Mouse (Mus musculus) heart, adult 9 months (tissue): ENCODE measurements around the gene Adgrg2.

ENCODE experiments used
- DNase-seq, 2 experiments: peaks; one replicate each; pipeline ENCODE4 v3.0.0; 2022; ENCODE audit warnings: low spot score in 2 of 2

Adgrg2 gene

DNA sequence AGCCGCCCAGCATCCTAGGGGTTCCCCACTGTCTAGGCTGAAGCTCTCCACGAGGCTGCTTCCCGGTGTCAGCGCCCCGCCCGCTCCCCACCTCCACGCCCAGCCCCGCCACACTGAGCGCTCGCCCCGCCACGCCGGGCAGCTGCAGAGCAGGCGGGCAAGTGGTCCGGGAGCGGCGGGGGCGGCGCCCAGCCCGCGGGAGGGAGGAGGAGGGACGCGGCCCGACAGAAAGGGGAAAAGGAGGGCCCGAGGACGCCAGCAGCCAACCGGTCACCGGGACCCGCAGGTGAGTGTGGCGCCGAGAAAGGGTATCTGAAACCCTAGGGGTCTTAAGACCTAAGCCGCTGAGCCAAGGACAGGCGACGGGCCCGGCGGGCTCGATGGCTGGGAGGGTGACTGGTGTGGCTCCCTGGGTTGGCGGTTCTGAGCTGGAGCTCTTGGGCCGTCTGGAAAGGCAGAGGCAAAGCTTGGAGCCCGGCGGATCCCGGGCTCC is at the start of gene Adgrg2:
Adgrg2 (plus strand) TSS at position 227 of the 493 bp plus-strand sequence.
- DNase-seq: peak in 1 of 2 experiments; percentile 0

GRCm38 (mm10) chrX:160350995-160351394 is 39.5 kb upstream of the Adgrg2 start:
- DNase-seq: no peak

- DNase-seq: no peak
These were observed 38.4 kb upstream of the Adgrg2 start for GRCm38 (mm10) chrX:160351967-160352677.

DNA sequence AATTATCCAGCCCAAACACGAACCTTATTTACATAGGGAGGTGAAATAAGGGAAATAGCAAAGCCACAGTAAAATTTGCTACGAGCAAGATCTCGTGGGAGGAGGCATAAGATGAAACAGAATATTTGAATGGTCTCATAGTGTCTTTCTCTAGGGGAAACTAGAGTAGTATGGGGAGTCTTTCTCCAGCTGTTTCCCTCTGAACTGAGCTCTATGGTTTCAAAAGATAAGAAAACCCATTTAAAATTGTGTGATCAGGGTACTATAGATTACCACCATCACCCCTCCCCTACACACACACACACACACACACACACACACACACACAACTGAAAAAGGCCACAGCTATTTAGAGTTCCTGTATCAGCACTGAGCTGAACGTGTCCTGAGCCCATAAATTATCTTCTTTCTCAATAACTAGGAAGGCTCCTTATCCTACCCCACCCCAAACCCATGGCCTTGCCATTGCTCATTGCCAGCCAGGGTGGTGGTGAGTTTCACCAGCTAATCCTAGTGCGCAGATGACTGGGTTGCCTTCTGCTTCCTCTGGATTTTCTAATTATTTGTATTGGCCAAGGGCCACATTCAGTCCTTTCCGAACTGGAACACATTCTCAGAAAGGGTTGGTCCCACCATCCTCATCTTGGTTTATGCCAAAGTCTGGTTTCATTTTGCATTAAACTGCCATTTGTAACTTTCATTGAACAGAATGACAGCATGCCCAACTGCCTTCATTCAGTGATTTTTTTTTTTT is 5.6 kb upstream of the Adgrg2 start:
- DNase-seq: peak; percentile 0 to 28

DNA sequence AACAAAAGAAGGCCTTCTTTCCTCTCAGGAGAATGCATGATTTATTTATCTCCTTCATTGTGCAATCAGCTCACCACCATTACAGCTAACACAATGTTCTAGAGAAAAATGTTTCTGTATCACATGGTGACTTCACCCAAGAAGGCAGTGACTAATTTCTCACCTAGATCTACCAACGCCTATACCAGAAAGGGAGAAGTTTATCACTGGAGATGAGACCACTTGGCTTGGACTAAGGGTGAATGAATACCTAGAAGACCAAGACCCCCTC is 5.1 kb upstream of the Adgrg2 start:
- peak in 1 of 2 experiments; percentile 0 for DNase-seq

DNA sequence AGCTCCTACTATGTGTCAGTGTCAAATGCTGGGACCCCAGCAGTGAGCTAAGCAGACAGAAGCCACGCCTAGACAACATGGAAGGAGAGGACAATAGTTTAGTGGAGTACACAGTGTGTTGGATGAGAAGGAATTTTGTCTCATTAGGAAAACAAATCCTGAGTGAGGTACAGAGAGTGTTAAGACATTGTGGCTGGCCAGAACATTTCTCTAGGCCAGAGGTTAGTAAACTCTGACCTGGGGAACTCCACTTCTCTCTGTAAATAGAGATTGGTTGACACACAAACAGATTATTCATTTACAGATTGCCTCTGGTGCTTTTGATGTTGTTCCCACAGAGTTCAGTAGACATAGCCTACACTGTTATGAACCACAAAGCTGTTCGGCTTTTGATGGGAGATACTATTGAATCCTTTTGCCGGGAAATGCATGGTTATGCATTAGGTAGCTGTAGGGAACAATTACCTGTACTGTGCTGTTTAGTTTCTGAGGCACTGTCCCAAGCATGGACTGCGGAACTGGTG is 22.5 kb downstream of the Adgrg2 start:
- DNase-seq: no peak

DNA sequence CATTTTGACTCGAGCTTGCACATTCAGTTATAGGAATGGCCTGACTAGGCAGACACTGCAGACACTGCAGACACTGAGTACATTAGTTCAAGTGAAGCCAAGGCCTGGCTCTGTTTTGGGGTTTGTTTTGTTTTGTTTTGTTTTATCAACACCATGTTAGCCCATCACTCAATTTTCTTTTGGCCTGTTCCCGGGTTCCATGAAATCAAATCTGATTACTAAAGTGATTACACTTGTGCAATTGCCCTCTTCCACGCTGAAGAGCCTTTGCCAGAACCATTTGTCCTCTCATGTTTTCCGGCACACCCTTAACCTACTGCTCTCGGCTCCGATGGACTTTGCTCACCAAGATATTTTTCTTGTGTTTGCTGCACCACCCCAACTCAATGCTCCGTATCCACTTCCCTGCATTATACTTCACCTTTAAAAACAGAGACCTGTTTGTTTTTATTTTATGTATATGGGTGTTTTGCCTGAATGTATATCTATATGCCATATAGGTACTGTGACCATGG is 23.4 kb downstream of the Adgrg2 start:
- no peak for DNase-seq

GRCm38 (mm10) chrX:160418397-160418796 is 27.9 kb downstream of the Adgrg2 start:
- peak; percentile 16 to 28 for DNase-seq

DNA sequence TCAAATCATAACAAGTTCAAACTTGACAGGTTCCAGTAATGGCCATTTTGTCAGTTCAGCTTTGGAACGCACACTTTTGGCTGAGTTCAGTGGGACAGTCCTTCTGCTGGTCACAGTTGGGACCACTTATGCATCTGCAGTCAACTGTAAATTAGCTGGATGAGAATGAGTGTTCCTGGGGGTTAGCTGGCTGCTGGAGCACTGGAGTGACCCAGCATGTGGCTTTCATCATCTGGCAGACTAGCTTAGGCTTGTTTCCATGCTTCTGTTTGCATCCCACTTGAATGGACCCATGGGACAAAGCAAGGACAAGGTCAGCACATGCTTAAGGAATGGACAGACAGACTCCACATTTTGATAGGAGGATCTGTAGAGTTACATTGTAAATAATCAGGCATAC is 33.2 kb downstream of the Adgrg2 start:
- peak in 1 of 2 experiments; percentile 4 for DNase-seq

GRCm38 (mm10) chrX:160426486-160426885 is 36.0 kb downstream of the Adgrg2 start:
- no peak for DNase-seq

DNA sequence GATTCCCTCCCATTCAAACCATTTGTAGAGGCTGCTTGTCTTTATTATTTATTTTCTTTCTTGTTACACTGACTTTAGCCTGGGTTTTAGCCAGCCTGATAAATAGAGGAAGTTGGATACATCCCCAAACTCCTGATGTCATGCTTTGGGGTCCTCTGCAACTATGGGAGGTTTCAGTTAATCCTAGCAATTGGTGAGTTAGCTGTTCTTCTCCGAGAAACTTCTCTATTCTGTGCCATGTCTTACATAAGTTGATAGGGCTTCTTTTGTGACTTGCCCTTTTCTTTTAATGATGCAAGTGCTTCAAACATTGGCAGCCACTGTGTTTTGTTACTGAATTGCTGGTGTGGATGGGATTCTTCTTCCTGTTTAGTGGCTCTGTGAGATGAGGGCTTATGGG is 36.4 kb downstream of the Adgrg2 start:
- DNase-seq: no peak

DNA sequence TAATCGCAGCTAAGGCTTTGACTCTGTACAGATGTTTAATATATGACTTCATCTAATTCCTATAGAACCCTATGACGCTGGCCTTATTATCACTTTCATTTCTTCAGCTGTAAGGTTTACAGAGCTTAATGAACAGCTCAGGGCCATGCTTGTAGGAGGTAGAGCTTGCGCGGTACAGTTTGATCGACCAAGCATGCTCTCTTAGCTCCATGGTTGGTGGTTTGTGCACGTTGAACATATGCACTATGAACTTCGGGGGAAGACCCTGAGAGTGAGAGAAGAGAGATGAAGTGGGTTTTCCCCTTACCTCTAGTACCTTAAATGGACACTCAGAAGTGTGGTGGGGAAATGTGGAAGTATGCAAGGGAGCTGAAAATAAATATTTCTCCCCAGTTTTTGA is 41.7 kb downstream of the Adgrg2 start:
- no peak for DNase-seq

- no peak for DNase-seq
These were observed 50.8 kb downstream of the Adgrg2 start for GRCm38 (mm10) chrX:160441272-160441671.

DNA sequence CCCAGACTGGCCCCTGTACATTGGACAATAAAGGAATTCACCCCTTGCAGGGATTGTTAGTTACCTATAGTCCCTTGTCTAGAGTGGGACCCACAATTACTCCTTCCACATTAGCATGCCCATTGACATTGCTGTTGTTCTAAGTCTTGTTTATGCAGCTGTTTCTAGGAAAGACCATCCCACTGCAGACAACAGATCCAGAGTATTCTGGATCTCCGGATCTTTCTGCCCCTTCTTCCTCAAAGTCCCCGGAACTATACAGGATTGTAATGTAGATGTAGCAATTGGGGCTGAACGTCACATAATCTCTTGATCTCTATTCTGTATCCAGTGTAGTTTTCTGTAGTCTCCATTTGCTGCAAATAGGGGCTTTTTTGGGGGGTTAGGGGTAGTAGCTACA is 57.9 kb downstream of the Adgrg2 start:
- no peak for DNase-seq

DNA sequence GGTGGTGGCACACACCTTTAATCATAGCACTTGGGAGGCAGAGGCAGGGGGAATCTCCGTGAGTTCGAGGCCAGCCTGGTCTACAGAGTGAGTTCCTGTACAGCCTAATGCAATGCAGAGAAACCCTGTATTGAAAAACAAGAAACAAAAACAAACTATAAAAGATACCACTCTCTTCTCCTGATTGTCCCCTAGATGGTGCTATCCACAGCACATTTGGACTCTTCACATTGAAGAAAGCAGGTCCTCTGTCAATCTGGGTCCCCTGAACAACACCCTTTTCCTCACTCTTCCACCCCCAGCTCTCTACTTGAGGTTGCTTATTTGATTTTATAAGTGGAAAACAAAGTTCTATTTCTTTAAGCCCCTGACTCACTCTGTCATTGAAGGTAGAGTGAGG is 58.9 kb downstream of the Adgrg2 start:
- DNase-seq: no peak

GRCm38 (mm10) chrX:160455686-160456085 is 65.2 kb downstream of the Adgrg2 start:
- no peak for DNase-seq

DNA sequence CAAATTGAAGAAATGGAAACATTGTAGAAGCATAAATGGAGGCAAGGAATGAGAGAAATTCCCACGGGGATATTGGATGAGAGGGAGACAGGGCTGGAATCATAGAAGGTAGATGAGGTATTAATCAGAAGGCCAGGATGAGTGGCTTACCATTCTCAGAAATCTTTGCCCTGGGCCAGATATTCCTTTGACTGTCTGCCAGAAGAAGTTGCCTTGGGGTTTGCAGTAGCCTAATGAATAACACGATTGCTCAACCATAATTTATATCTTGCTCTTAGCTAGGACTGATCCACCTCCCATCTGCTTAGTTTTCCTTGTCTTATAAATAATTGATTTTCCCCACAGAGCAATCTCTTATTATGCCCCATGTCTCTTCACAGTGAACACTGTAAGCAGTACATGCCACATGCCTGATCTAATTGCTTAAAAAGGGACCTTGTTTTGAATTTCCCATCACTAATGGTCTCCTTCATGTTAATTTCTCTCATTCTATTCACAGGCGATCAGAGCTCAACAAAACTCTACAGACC is 80.8 kb downstream of the Adgrg2 start:
- no peak for DNase-seq

DNA sequence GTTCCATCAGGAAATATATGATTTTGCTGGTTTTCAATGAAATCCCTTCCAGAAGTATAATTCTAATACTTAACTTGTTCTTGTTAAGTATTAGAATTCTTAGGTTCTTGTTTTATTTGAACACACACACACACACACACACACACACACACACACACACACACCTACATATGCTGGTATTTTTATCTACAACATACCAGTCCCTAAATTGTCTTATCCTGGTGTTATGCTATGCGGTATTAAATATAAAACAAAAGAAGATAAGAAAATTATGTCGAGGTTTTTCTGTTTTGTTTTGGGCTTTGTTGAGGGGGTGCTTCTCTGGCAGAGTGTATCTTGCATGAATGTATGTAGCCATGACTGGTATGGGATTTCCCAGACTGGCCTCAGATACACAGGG is 99.3 kb downstream of the Adgrg2 start:
- no peak for DNase-seq

GRCm38 (mm10) chrX:160494333-160494732 is 103.8 kb downstream of the Adgrg2 start:
- DNase-seq: no peak

DNA sequence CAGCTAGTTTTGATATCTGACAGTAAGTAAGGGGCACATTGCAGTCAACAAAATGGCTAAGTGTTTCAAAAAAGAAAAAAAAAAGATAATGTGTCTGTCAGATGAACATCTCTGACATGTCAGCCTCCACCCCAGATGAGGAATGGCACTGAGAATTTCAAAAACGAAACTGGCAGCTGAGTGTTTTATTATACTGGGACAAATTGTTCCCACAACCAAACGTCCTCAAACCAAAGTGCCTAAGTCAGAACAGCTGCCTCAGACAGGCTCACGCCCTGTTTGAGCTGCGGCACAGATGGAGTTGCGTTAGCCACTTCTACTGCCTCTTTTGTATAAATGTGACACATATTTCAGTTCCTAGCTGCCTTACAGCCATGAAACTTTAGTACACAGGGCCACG is 104.4 kb downstream of the Adgrg2 start:
- DNase-seq: no peak

DNA sequence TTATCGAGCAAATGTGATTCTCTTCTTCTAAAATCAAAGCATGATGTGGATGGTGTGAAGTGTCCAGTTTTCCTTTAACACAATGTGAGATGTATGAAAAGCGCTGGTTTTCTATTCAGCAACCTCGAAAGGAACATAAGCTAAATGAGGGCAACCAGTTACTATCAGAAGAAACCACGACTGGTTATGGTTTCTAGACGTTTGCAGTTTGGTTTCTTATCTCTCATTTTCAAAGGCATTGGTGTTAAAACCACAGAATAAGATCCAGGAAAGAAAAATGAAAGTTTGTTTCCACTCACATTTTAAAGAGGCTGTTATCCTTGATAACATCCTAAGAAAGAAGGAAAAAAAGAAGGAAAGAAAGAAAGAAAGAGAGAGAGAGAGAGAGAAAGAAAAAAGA is 106.0 kb downstream of the Adgrg2 start:
- DNase-seq: no peak

GRCm38 (mm10) chrX:160501095-160501494 is 110.6 kb downstream of the Adgrg2 start:
- DNase-seq: no peak

DNA sequence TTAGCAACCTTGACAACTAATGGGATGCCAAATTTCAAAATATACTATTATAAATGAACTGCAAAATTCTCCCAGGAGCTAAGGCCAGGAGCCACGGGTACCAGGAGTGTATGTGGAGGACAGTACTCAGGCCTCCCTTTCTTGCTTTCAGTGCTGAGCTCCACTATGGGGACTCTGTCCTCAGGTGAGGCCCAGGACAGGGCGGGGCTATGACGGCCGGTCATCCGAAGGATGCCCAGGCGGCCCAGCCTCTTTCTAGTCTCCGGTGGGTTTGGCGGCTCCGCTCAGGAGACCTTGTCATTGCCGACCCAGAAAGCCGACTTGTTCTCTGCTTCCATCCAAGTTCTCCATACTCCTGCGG is 111.2 kb downstream of the Adgrg2 start:
- no peak for DNase-seq
